Mouse (Mus musculus) lung, postnatal 0 days (tissue): ENCODE data around the gene Ttc30a2.

Source experiments
- CTCF ChIP-seq: IDR thresholded peaks from 2 replicates; pipeline ENCODE4 v1.5.1; 2016; ENCODE audit warnings: antibody characterized with exemption, mild to moderate bottlenecking
- EP300 ChIP-seq: IDR thresholded peaks from 2 replicates; pipeline ENCODE4 v1.6.1; 2016; ENCODE audit warnings: antibody characterized with exemption, mild to moderate bottlenecking, control low read depth

DNA sequence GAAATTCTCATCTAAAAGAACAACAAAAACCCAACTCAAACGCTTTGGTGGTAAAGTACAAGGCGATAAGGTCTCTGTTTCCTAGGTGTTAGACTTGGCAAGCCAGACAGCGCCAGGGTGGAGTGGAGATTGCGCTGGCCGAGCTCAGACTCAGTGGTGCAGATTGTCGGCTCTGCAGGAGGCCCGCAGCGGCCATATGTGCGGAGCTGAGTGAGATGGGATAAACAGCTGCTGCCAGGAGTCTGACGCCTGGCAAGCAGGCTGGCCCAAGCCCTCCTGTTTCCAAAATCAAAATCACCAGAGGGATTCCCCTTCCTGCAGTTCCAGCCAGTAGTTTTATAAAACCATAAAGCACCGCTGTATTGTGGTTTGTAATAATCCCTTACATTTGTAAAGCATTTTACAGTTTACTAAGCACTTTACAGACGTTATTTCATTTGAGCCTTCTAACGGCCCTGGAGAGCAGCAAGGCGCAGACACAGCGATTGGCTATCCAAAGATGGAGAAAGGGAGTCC lies 18.1 kb downstream of the Ttc30a2 start:
- no peak for TF ChIP-seq CTCF
- TF ChIP-seq EP300: no peak
